Mouse (Mus musculus): ENCODE results near the gene Cops7b. TPM values are rescaled to one million over a fixed set of nuclear protein-coding genes. Genes with fewer than 3 reads are reported as not detected.

Cops7b gene
- polyA plus RNA-seq, 1 experiment from 2014 or later: 21.7 TPM

- no peak overlapping the region for H3K4me2 ChIP-seq
- 92% methylated on average over 6 of the region's 6 CpGs for WGBS
- ATAC-seq (replicated peaks; ENCODE audit: insufficient number of reproducible peaks, insufficient read depth, low FRiP score, low read depth): no peak
These were observed 13.8 kb downstream of the Cops7b start for GRCm38 (mm10) chr1:86596512-86596911.

GRCm38 (mm10) chr1:86598516-86598915 lies 15.8 kb downstream of the Cops7b start:
- 58% methylated on average over 3 of the region's 3 CpGs for WGBS
- Histone ChIP-seq H3K27ac (no peak overlapping the region), H3K9me3 (replicated peaks) (no peaks in the 10 kb centered on the region), H3K27me3 (no peaks in the 10 kb centered on the region), H3K4me1 (replicated peaks) (no peaks in the 10 kb centered on the region), H3K4me2 (no peak overlapping the region), H3K9ac (no peak overlapping the region), H3K4me3 (no peak overlapping the region), H3K36me3 (peaks cover 57% of the 10 kb centered on the region)
- ATAC-seq (replicated peaks; ENCODE audit: insufficient number of reproducible peaks, insufficient read depth, low FRiP score, low read depth): no peak

More at GRCm38 (mm10) chr1:86596512-86596911, 13.8 kb downstream of the Cops7b start:
- no peaks in the 10 kb centered on the region for H3K27me3 ChIP-seq
- H3K27ac ChIP-seq: no peak overlapping the region
- no peaks in the 10 kb centered on the region for H3K4me1 ChIP-seq (replicated peaks)
- H3K4me3 ChIP-seq: no peak overlapping the region
- H3K9ac ChIP-seq: no peak overlapping the region
- peaks cover 54% of the 10 kb centered on the region for H3K36me3 ChIP-seq
- no peaks in the 10 kb centered on the region for H3K9me3 ChIP-seq (replicated peaks)

- H3K4me2 ChIP-seq: no peak overlapping the region
- 81% methylated on average over 2 of the region's 2 CpGs for WGBS
- H3K27ac ChIP-seq: no peak overlapping the region
- no peaks in the 10 kb centered on the region for H3K4me1 ChIP-seq (replicated peaks)
- no peaks in the 10 kb centered on the region for H3K9me3 ChIP-seq (replicated peaks)
- no peak overlapping the region for H3K4me3 ChIP-seq
- no peak overlapping the region for H3K9ac ChIP-seq
- no peak for ATAC-seq (replicated peaks; ENCODE audit: insufficient number of reproducible peaks, insufficient read depth, low FRiP score, low read depth)
- H3K36me3 ChIP-seq: peaks cover 57% of the 10 kb centered on the region
- no peaks in the 10 kb centered on the region for H3K27me3 ChIP-seq
These were observed 17.4 kb downstream of the Cops7b start for GRCm38 (mm10) chr1:86600117-86600516.

DNA sequence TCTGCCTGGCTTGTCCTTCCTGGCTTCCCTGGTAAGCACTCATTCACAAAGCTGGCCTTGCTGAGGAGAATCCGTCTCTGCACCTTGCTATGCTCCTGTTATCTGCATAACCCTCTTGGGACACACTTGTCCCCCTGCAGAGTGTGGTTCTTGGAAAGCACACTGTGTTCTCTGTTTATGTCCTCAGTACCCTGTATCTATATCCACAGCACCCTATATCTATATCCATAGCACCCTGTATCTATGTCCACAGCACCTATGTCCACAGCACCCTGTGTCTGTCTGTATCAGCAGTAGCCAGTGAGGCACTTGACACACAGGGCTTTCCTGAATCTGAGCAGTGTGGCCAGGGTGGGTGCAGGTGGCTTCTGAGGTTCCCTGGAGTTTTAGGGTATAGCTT lies 28.2 kb downstream of the Cops7b start:
- no peaks in the 10 kb centered on the region for H3K27me3 ChIP-seq
- H3K27ac ChIP-seq: no peak overlapping the region
- H3K4me3 ChIP-seq: no peak overlapping the region
- peaks cover 13% of the 10 kb centered on the region for H3K36me3 ChIP-seq
- H3K4me1 ChIP-seq (replicated peaks): no peaks in the 10 kb centered on the region
- WGBS: 76% methylated on average over 1 of the region's 1 CpGs
- no peak for ATAC-seq (replicated peaks; ENCODE audit: insufficient number of reproducible peaks, insufficient read depth, low FRiP score, low read depth)
- H3K9me3 ChIP-seq (replicated peaks): no peaks in the 10 kb centered on the region
- H3K9ac ChIP-seq: no peak overlapping the region
- no peak overlapping the region for H3K4me2 ChIP-seq

GRCm38 (mm10) chr1:86612081-86612480 lies 29.4 kb downstream of the Cops7b start:
- H3K27ac ChIP-seq: no peak overlapping the region
- H3K4me1 ChIP-seq (replicated peaks): no peaks in the 10 kb centered on the region
- H3K4me2 ChIP-seq: no peak overlapping the region
- no peaks in the 10 kb centered on the region for H3K9me3 ChIP-seq (replicated peaks)
- H3K36me3 ChIP-seq: peaks cover 11% of the 10 kb centered on the region
- no peak overlapping the region for H3K4me3 ChIP-seq
- ATAC-seq (replicated peaks; ENCODE audit: insufficient number of reproducible peaks, insufficient read depth, low FRiP score, low read depth): no peak
- H3K9ac ChIP-seq: no peak overlapping the region
- H3K27me3 ChIP-seq: no peaks in the 10 kb centered on the region
- WGBS: 65% methylated on average over 1 of the region's 1 CpGs

DNA sequence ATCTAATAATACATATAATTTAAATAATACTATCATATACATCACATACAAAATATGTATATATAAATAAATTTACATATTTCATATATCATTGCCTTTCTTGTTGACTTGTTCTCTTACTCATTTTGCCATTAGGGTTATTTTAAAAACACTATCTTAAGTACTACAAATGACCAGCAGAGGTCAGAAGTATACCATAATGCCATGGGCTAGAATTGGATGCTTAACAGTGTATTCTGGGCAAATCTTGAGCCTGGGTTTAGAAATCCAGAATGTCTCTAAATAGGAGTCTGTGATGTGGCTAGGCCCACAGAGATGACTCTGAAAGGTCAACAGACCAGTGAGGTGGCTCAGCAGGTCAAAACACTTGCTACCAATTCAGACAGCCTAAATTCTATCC lies 31.6 kb downstream of the Cops7b start:
- ATAC-seq (replicated peaks; ENCODE audit: insufficient number of reproducible peaks, insufficient read depth, low FRiP score, low read depth): no peak
- no peak overlapping the region for H3K4me2 ChIP-seq
- no peaks in the 10 kb centered on the region for H3K4me1 ChIP-seq (replicated peaks)
- no peak overlapping the region for H3K27ac ChIP-seq
- H3K9me3 ChIP-seq (replicated peaks): no peaks in the 10 kb centered on the region
- H3K4me3 ChIP-seq: no peak overlapping the region
- H3K36me3 ChIP-seq: no peaks in the 10 kb centered on the region
- H3K9ac ChIP-seq: no peak overlapping the region
- no peaks in the 10 kb centered on the region for H3K27me3 ChIP-seq

- Histone ChIP-seq H3K4me1 (replicated peaks) (no peaks in the 10 kb centered on the region), H3K4me2 (no peak overlapping the region), H3K27ac (no peak overlapping the region), H3K4me3 (no peak overlapping the region), H3K36me3 (no peaks in the 10 kb centered on the region), H3K9ac (no peak overlapping the region), H3K9me3 (replicated peaks) (no peaks in the 10 kb centered on the region), H3K27me3 (no peaks in the 10 kb centered on the region)
- 60% methylated on average over 10 of the region's 10 CpGs for WGBS
- no peak for ATAC-seq (replicated peaks; ENCODE audit: insufficient number of reproducible peaks, insufficient read depth, low FRiP score, low read depth)
These were observed 35.9 kb downstream of the Cops7b start for GRCm38 (mm10) chr1:86618454-86619125.

DNA sequence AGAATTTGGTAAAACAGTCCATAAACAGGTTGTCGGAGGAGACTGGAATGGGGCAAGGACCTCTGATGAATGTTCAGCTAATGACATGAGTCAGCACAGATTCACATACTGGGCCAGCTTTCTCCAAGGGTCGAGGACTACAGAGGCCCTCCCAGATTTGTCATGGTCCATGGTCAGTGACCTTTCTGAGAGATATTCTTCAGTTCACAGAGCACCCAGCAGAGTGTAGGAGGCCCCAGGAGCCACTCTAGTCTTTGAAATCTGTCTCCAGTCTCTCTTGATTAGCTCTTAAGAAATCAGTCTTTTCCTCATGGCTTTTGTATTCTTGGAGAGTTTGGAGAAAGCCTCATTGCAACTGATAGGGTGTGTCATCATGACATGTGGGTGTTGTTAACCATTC lies 39.6 kb downstream of the Cops7b start:
- H3K9ac ChIP-seq: no peak overlapping the region
- H3K4me3 ChIP-seq: no peak overlapping the region
- ATAC-seq (replicated peaks; ENCODE audit: insufficient number of reproducible peaks, insufficient read depth, low FRiP score, low read depth): no peak
- no peaks in the 10 kb centered on the region for H3K4me1 ChIP-seq (replicated peaks)
- no peak overlapping the region for H3K27ac ChIP-seq
- H3K36me3 ChIP-seq: no peaks in the 10 kb centered on the region
- H3K9me3 ChIP-seq (replicated peaks): no peaks in the 10 kb centered on the region
- no peak overlapping the region for H3K4me2 ChIP-seq
- WGBS: 61% methylated on average over 2 of the region's 2 CpGs
- no peaks in the 10 kb centered on the region for H3K27me3 ChIP-seq

DNA sequence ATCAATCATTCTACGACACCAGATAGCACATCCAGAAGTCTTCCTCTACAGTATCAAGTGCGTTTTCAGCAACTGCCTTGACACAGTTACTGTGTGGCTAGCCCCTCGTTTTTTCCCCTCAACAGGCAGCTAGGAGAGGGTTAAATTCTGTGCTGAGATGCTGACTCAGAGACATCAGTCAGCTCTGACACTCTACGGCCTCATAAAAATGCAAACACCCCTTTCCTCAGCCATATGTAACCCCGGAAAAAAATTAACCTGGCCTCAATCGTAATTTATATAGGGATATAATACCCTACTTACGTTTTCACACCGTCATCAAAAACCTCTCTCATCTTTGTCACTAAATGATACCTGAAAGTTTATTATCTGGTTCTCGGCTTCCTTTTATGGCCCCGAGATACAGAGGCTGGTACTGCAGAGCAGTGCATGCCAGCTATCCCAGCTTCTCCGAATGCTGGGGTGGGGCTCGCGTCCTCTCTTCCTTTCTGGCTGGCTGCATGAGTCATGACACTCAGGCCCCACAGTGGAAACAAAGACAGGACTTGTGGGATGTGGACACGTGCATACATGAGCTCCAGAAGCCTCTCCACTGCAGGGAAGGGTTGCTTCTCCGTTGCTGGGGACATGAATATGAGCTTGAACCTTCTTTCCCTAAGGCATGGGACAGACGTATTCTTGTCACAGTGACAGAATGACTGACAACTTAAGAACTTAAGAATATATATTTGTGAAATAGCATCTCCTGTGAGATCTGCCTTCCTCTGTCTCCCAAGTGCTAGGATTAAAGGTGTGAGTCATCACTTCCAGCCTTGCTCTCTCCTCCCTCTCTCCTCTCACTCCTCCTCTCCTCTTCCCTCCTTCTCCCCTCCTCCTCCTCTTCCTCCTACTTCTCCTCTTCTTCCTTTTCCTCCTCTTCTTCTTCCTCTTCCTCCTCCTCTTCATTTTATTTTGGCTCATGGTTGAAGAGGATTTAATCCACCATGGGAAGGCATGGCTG lies 40.6 kb downstream of the Cops7b start:
- Histone ChIP-seq H3K27me3 (no peaks in the 10 kb centered on the region), H3K9ac (no peak overlapping the region), H3K4me2 (no peak overlapping the region), H3K27ac (no peak overlapping the region), H3K9me3 (replicated peaks) (no peaks in the 10 kb centered on the region), H3K36me3 (no peaks in the 10 kb centered on the region), H3K4me1 (replicated peaks) (no peaks in the 10 kb centered on the region), H3K4me3 (no peak overlapping the region)
- WGBS: 41% methylated on average over 16 of the region's 16 CpGs
- no peak for ATAC-seq (replicated peaks; ENCODE audit: insufficient number of reproducible peaks, insufficient read depth, low FRiP score, low read depth)

DNA sequence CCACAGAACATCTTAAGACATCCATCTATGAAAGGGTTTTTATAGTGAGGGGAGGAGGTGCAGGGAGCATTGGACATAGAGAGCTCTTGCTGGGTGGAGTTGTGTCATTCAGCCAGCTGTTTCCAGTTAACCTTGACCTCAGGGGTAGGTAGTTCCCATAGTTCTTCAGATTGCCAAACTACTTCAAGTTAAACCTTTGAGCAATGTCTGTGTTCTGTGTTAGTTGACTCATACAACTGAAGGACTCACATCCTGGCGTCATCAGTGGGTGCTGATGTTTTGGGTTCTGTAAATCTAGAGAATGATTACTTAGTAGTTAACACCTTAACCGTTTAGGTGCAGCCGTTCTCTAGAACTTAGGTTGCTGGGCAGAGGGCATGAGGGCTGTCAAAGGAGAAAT lies 45.6 kb downstream of the Cops7b start:
- no peak overlapping the region for H3K27ac ChIP-seq
- H3K9ac ChIP-seq: no peak overlapping the region
- H3K4me2 ChIP-seq: no peak overlapping the region
- H3K4me1 ChIP-seq (replicated peaks): no peaks in the 10 kb centered on the region
- no peaks in the 10 kb centered on the region for H3K36me3 ChIP-seq
- WGBS: 68% methylated on average over 3 of the region's 3 CpGs
- ATAC-seq (replicated peaks; ENCODE audit: insufficient number of reproducible peaks, insufficient read depth, low FRiP score, low read depth): no peak
- H3K4me3 ChIP-seq: no peak overlapping the region
- H3K27me3 ChIP-seq: no peaks in the 10 kb centered on the region
- no peaks in the 10 kb centered on the region for H3K9me3 ChIP-seq (replicated peaks)

DNA sequence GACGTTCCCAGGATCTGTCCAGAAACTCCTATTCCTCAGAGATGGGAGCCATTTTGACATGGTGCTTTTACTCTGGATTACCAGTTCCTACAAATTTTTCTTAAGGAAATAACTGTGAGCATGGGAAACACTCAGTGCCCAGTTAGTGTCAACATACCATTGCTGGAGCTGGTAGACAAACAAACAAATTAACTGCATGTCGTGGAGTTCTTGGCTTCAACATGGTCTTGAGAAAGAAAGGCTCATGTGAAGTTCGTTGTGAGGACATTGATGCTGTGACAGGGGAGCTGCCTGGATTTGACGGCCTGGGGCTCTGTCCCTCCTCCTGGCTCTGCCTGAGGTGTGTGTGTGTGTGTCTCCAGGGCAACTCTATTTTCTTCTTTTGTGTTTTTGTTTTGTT lies 47.2 kb downstream of the Cops7b start:
- Histone ChIP-seq H3K4me3 (no peak overlapping the region), H3K9me3 (replicated peaks) (no peaks in the 10 kb centered on the region), H3K4me2 (no peak overlapping the region), H3K36me3 (no peaks in the 10 kb centered on the region), H3K27ac (no peak overlapping the region), H3K9ac (no peak overlapping the region), H3K27me3 (no peaks in the 10 kb centered on the region), H3K4me1 (replicated peaks) (no peaks in the 10 kb centered on the region)
- WGBS: 48% methylated on average over 4 of the region's 4 CpGs
- ATAC-seq (replicated peaks; ENCODE audit: insufficient number of reproducible peaks, insufficient read depth, low FRiP score, low read depth): no peak

Measured in heart, embryonic 15.5 days (tissue).